Mouse (Mus musculus) heart, embryonic 11.5 days (tissue): ENCODE results near the gene Ubl4a. TPM values are rescaled to one million over a fixed set of nuclear protein-coding genes. Genes with fewer than 3 reads are reported as not detected.
A peak's percentile ranks its signal among the peaks of the same experiment; 100 is the strongest.

ENCODE experiments used
- ATAC-seq: fragments of 200-750 bp; cut with Nextera tagmentation; replicated peaks from 2 replicates; pipeline ENCODE4 v1.8.0; 2017; ENCODE audit warnings: moderate library complexity; ENCODE audit not compliant: insufficient number of reproducible peaks, low FRiP score, low TSS enrichment
- H3K27ac ChIP-seq: fragments of 300-500 bp; sonication (generic); 2 replicates; pipeline ENCODE4 v1.5.1; 2014; ENCODE audit warnings: mild to moderate bottlenecking, low read depth, low read length
- H3K27me3 ChIP-seq: fragments of 300-500 bp; sonication (generic); 2 replicates; pipeline ENCODE4 v1.6.1; 2014; ENCODE audit warnings: mild to moderate bottlenecking, low read length, mixed read lengths; ENCODE audit not compliant: control insufficient read depth, insufficient read depth
- H3K36me3 ChIP-seq: fragments of 300-500 bp; sonication (generic); 2 replicates; pipeline ENCODE4 v1.6.1; 2014; ENCODE audit warnings: mild to moderate bottlenecking, low read length, moderate library complexity, mixed read lengths; ENCODE audit not compliant: control insufficient read depth, insufficient read depth
- H3K4me1 ChIP-seq: fragments of 300-500 bp; sonication (generic); 2 replicates; pipeline ENCODE4 v1.6.1; 2014; ENCODE audit warnings: low read length; ENCODE audit not compliant: control insufficient read depth, insufficient read depth
- H3K4me2 ChIP-seq: fragments of 300-500 bp; sonication (generic); 2 replicates; pipeline ENCODE4 v1.6.1; 2014; ENCODE audit warnings: mild to moderate bottlenecking, moderate library complexity
- H3K4me3 ChIP-seq: fragments of 300-500 bp; sonication (generic); 2 replicates; pipeline ENCODE4 v1.5.1; 2014; ENCODE audit warnings: low read depth, low read length
- H3K9ac ChIP-seq: fragments of 300-500 bp; sonication (generic); 2 replicates; pipeline ENCODE4 v1.6.1; 2014; ENCODE audit warnings: mild to moderate bottlenecking, low read depth, low read length, moderate library complexity
- H3K9me3 ChIP-seq: fragments of 300-500 bp; sonication (generic); replicated peaks from 2 replicates; pipeline ENCODE4 v1.6.1; 2016; ENCODE audit warnings: low read length; ENCODE audit not compliant: control insufficient read depth
- WGBS: fragments of 180-500 bp; shearing (Covaris S2); extraction: QIAGEN DNeasy Blood & Tissue Kit; methylation state at CpG from one replicate; pipeline ENCODE4 v1.1.7; 2014; ENCODE audit not compliant: insufficient replicate concordance; 5-methylcytosine and 5-hydroxymethylcytosine counted together
- polyA plus RNA-seq: library from polyadenylated mRNA; unstranded; fragments of >200 nt; fragmentation: Nextera tagmentation; extraction: Ambion mirVana; gene quantifications from 2 replicates; pipeline ENCODE4 v1.2.1, GENCODE M21; 2014

Ubl4a gene
- 66.5 and 71.0 TPM in 2 replicates for polyA plus RNA-seq

DNA sequence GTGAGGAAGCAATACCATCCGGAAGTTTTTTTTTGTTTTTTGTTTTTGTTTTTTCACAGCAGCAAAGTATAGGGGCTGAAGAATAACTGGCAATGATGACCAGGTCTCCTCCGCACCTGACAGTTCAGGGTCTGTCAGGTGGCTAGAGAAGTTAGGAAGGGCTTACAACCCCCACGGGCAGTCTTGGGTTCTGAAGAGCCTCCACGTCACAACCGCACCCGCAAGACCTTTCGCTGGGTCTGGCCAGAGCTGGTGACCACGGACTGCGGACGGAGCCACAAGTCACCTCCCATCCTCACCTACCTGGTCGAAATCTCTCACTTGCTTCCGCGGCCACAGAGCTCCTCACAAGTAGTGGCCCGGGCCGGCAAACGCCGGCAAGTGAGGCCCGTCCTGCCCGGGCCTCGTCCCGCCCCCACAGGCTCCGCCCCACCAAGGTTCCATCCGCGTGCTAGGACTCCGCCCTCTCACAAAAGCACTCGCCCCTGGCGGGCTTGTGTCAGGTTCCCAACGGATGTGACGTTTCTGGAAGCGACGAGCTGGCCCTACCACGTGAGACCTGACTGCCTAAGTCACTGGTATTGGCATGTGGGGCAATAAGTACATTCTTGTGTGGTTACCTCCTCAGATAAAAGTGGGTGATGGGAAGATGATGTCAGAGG, at the start of gene Ubl4a, which contains the start of gene Slc10a3:
Ubl4a (minus strand) TSS at position 331 of the 662 bp plus-strand sequence.
Slc10a3 (minus strand) TSS at position 462 of the 662 bp plus-strand sequence.
- Histone ChIP-seq H3K27me3 (no peaks in the 10 kb centered on the region), H3K9ac (peak within 1 kb of the TSS; percentile 60), H3K9me3 (no peaks in the 10 kb centered on the region), H3K4me2 (peak within 1 kb of the TSS; percentile 70), H3K4me3 (peak within 1 kb of the TSS; percentile 50), H3K4me1 (no peaks in the 10 kb centered on the region), H3K27ac (no peak within 1 kb of the TSS), H3K36me3 (no peaks in the 10 kb centered on the region)
- peak; percentile 86 for ATAC-seq
- WGBS: 13% methylated on average over 32 of the region's 32 CpGs

DNA sequence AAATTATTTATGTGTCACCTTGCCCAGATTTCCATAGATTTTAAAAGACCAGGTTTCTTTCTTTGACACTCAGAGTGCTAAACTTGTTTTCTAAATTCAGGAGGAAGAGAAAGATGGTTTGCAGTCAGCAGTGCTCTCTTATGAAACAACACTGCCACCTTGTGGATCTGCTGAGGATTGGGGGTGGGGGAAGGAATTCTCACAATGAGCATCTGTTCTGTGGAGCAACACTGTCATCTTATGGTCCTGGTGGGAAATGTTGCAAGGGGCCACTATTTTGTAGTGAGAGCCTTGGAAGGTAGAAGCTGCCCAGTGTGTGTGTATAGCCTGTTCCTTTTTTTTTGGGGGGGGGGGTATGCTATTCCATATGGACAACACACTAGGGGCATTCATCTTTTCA, 40.4 kb upstream of the Ubl4a start:
- no peaks in the 10 kb centered on the region for H3K36me3 ChIP-seq
- no peak for ATAC-seq
- no peak overlapping the region for H3K9ac ChIP-seq
- H3K27me3 ChIP-seq: no peaks in the 10 kb centered on the region
- H3K4me1 ChIP-seq: no peaks in the 10 kb centered on the region
- H3K9me3 ChIP-seq: no peaks in the 10 kb centered on the region
- no peak overlapping the region for H3K27ac ChIP-seq
- no peak overlapping the region for H3K4me3 ChIP-seq
- no peak overlapping the region for H3K4me2 ChIP-seq

DNA sequence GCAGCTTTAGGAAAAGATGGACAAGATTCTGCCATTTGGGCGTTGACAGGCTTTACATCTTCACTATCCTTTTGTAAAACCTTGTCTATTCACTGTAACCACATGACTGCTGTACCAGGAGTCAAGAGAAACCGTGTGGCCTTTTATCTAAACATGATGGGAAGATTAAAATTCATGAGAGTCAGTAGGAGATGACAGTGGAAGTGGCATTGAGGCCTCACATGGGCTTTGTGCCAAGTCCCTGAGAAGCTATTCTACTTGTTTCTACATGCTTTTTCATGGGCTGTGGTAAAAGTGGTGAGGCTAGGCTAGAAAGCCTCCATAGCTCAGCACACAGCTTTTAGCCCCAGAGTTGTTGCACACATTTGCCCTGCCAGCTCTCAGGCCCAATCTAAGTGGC, 35.3 kb upstream of the Ubl4a start:
- Histone ChIP-seq H3K27ac (no peak overlapping the region), H3K9ac (no peak overlapping the region), H3K4me2 (no peak overlapping the region), H3K4me3 (no peak overlapping the region), H3K4me1 (no peaks in the 10 kb centered on the region), H3K9me3 (no peaks in the 10 kb centered on the region), H3K27me3 (no peaks in the 10 kb centered on the region; the same call in 1 of the 2 replicates), H3K36me3 (no peaks in the 10 kb centered on the region)
- no peak for ATAC-seq
- WGBS: 42% methylated on average over 2 of the region's 2 CpGs

DNA sequence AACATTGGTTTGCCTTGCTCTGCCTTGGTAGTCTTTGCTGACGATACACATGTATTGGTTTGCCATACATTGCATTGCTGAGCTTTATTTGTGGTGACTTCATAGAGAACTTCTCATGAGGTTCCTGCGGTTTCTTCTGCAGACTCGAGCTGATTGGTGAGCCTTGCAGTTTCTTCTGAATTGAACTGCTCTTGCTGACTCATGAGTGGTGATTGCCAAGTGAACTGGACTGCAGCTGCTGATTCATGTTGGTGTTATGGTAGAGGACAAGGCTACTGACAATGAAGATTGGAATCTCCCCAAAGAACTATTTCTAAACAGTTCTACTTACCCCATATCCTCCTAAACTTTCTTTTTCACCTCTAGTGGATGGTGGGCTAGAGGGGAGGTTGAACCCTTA, 27.1 kb upstream of the Ubl4a start:
- Histone ChIP-seq H3K36me3 (no peaks in the 10 kb centered on the region), H3K9me3 (no peaks in the 10 kb centered on the region), H3K4me3 (no peak overlapping the region), H3K9ac (no peak overlapping the region), H3K4me1 (no peaks in the 10 kb centered on the region), H3K27ac (no peak overlapping the region), H3K4me2 (no peak overlapping the region), H3K27me3 (no peaks in the 10 kb centered on the region)
- no peak for ATAC-seq
- 78% methylated on average over 3 of the region's 3 CpGs for WGBS

DNA sequence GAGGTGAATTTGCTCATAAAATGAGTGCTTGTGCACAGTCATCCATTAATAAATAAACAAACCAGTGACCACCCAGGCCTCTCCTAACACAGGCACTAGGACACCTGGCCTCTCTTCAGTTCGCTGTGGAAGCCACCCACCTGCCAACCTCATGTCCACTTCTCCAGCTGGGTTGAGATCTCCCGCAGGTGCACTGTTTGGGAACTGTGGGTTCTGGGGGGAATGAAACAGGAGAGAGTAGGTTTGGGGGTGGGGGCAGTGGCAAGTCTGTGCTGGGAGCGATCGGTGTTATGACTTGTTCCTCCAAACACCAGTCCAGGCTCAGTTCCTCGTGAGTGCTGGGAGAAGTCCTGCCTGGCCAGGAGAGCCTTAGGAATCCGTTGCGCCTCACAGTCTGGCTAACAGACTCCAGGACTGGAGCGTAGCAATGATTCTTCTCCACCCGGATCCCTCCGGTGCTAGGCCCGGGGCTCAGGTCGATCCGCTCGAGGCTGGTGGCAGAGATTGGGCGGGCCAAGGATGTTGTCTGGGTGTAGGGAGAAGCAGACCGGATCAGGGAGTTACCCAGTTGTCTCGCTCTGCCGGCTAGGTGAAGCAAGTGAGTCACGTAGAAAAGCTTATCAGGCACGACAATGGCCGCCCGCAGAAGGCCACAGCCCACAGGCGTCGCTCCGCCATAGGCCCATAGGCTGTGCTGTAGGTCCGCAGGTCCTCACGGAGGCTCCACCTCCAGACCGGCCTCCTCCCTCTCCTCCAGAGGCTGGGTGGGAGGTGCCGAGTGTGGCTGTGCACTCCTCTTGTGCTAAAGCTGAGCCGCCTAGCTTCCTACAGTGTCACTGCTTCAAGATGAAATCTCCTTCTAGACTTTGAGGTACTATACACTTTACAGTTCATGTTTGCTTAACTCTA, 19.8 kb upstream of the Ubl4a start, which contains the start of the genes Fam3a and Ikbkg:
Fam3a (minus strand) TSS at position 738 of the 909 bp plus-strand sequence.
Ikbkg (plus strand) TSS at position 756 of the 909 bp plus-strand sequence.
- WGBS: 14% methylated on average over 30 of the region's 30 CpGs
- Histone ChIP-seq H3K9ac (peak within 1 kb of the TSS; percentile 70), H3K36me3 (no peaks in the 10 kb centered on the region), H3K4me1 (no peaks in the 10 kb centered on the region), H3K4me2 (peak within 1 kb of the TSS; percentile 73), H3K27ac (peak within 1 kb of the TSS; percentile 90), H3K9me3 (no peaks in the 10 kb centered on the region), H3K27me3 (no peaks in the 10 kb centered on the region), H3K4me3 (peak within 1 kb of the TSS; percentile 45)
- peak; percentile 99 for ATAC-seq

DNA sequence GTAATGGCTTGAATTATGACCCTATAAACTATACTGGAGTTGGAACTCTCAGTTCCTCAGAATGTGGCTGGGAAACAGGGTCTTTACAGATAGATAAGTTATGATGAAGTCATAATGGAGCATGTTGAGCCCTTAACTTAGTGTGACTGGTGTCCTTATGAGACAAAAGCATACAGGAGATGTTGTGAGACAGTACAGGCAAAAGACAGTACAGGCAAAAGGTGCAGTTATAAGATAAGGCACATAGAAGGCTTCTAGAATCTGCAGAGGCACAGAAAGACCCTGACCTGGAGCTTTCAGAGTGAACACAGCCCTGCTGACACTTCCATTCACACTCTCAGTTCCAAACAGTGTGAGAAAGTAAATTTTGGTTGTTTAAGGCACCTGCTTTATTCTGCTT, 15.1 kb upstream of the Ubl4a start:
- ATAC-seq: 0 out of 2 replicates have a peak, but pooled peaks have one; percentile 45
- no peak overlapping the region for H3K27ac ChIP-seq
- no peaks in the 10 kb centered on the region for H3K27me3 ChIP-seq
- H3K9ac ChIP-seq: no peak overlapping the region
- H3K4me1 ChIP-seq: no peaks in the 10 kb centered on the region
- no peaks in the 10 kb centered on the region for H3K36me3 ChIP-seq
- no peak overlapping the region for H3K4me2 ChIP-seq
- no peak overlapping the region for H3K4me3 ChIP-seq
- no peaks in the 10 kb centered on the region for H3K9me3 ChIP-seq

DNA sequence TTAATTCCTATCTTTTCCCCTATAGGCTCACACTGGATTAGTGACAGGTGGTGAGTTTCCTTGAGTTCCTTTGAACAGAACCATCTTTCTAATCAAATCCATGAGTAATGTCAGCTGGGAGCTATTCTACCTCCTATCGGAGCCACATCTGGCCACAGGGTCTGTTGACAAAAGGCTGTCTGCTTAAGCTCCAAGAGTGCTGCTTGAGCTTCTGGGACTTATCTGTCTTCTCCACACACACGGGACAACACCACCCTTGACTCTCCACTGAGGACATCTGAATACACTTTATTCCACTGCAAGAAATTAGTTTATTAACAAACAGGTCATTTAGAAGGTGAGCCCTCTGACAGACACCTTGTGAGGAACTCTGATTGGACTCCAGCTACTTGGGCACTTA, 11.4 kb upstream of the Ubl4a start:
- ATAC-seq: no peak
- Histone ChIP-seq H3K27ac (no peak overlapping the region), H3K27me3 (no peaks in the 10 kb centered on the region), H3K9ac (no peak overlapping the region), H3K4me3 (no peak overlapping the region), H3K36me3 (no peaks in the 10 kb centered on the region), H3K4me2 (no peak overlapping the region), H3K9me3 (no peaks in the 10 kb centered on the region), H3K4me1 (no peaks in the 10 kb centered on the region)
- 70% methylated on average over 2 of the region's 2 CpGs for WGBS

DNA sequence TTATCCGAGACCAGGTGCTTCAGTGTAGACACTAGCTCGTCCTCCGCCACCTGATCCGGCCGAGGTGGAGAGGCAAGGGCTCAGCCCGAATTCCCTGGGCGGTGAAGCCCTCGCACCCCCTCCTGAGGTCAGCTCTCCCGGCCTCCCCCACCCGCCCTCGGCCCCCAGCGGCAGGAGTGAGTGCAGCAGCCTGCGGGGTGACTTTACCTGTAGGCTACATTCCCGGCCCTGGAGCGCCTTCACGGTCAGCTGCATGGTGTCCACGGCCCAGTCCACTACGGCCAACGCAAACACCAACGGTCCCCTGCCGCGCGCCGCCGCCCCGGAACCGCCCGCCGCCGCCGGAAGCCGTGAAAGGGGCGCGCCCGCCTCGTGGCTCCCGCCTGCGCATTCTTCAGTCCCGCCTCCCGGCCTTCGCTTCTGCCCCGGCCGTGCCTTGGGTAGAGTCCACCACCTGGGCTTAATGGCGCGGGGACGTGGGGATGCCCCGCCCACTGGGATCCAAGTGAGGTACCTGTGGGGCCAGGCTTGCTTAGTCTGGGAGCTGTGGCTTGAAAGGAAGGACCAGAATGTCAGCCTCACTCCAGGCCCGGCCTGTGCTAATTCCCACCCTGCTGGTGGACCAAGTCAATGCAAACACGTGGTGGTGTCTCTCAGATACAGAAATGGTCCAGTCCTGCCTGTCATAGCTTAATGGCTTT, 4.7 kb downstream of the Ubl4a start:
- Histone ChIP-seq H3K4me2 (peak overlapping the region; percentile 68), H3K4me3 (peak overlapping the region; percentile 65), H3K9ac (peak overlapping the region; percentile 87), H3K27me3 (no peaks in the 10 kb centered on the region), H3K4me1 (no peaks in the 10 kb centered on the region; the same call in 1 of the 2 replicates), H3K27ac (peak overlapping the region; percentile 62), H3K9me3 (no peaks in the 10 kb centered on the region), H3K36me3 (no peaks in the 10 kb centered on the region)
- ATAC-seq: peak; percentile 58; the same call in 1 of the 2 replicates
- WGBS: 18% methylated on average over 48 of the region's 49 CpGs
